Mouse (Mus musculus): ENCODE data around the gene Tmem183a. TPM values are rescaled to one million over a fixed set of nuclear protein-coding genes. Genes with fewer than 3 reads are reported as not detected.
A peak's percentile ranks its signal among the peaks of the same experiment; 100 is the strongest.

Gene Tmem183a
- polyA plus RNA-seq, 1 experiment from 2014 or later, result 51.6 TPM

DNA sequence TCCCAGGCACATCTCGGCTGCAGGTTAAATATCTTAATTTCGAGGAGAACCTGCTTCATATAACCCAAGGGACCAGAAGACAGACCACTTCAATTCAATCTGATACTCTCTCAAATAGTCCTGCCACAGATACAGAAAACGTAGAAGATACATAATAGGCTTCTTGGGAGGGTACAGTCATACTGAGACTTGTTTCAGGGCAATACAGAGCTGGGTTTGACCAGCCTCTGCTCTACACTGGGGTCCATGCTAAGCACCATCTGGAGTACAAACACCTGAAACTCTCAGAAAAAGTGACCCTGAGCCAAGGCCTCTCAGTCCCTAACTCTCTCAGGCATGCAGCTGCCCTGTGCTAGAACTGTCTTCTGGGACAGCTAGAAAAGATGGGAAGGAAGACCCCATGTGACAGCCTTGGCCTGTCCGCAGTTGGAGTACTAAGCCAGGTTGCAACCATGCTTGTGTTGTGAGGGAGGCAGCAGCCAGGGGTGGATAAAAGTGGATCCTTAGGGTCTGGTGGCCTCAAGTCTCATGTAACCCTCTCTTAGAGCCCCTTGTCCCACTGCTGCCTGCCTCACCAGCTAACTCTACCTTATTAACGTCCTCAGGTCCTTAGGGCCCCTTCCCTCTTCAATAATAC is 20.0 kb downstream of the Tmem183a start:
- Histone ChIP-seq H3K4me2 (ENCODE audit: low read depth, low read length) (no peak overlapping the region), H3K9ac (ENCODE audit: low read depth, low read length) (no peak overlapping the region), H3K27ac (ENCODE audit: low read length) (no peak overlapping the region), H3K27me3 (ENCODE audit: control insufficient read depth, insufficient read depth, low read depth, low read length) (peaks cover 4% of the 10 kb centered on the region; the same call in 1 of the 2 replicates), H3K36me3 (ENCODE audit: control insufficient read depth, insufficient read depth) (0 out of 2 replicates have a peak, but pooled peaks cover 7% of the 10 kb centered on the region), H3K4me3 (ENCODE audit: low read depth, low read length) (no peak overlapping the region), H3K9me3 (replicated peaks; ENCODE audit: control insufficient read depth, low read length) (no peaks in the 10 kb centered on the region), H3K4me1 (ENCODE audit: control insufficient read depth, low read depth, low read length) (peaks cover 8% of the 10 kb centered on the region)
- no peak for ATAC-seq (ENCODE audit: low read depth)
- 59% methylated on average over 5 of the region's 5 CpGs for WGBS (ENCODE audit: insufficient replicate concordance)

DNA sequence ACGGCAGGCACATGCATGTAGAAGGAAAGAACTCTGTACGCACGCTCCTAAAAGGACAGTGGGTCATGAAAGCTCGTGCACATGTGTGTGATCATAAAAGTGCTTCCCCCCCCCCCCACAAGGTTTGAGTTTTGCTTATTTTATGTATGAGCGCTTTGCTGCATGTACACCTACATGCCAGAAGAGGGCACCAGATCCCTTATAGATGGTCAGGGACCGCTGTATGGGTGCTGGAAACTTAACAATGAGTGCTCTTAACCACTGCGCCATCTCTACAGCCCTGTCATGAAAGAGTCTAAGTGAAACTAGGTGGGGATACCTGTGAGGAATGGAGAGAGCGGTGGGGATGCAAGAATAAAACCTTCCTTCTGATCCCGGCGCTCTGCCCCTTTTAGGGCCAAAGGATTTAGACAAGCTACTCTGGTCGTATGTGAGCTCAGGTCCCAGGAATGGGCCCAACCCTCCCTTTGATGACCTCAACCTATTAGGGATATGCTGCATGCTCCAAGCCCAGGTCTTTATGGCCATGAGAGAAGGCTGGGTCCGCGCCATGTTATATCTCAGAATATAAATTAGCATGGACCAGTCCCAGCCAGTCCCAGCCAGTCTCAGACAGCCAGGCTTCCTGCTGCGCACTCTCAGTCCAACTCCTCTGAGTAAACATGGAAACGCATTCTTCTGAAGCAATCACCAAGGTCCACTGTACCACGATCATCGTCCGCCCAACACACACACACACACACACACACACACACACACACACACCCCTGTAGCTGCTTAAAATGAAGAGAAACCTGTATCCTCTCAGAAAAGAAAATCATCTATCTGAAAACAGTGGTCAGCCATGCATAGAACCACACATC is 21.8 kb downstream of the Tmem183a start:
- ATAC-seq (ENCODE audit: low read depth), result peak; percentile 42; the same call in 1 of the 2 replicates
- Histone ChIP-seq H3K9me3 (replicated peaks; ENCODE audit: control insufficient read depth, low read length) (no peaks in the 10 kb centered on the region), H3K27ac (ENCODE audit: low read length) (no peak overlapping the region), H3K9ac (ENCODE audit: low read depth, low read length) (no peak overlapping the region), H3K36me3 (ENCODE audit: control insufficient read depth, insufficient read depth) (no peaks in the 10 kb centered on the region), H3K4me2 (ENCODE audit: low read depth, low read length) (no peak overlapping the region), H3K4me3 (ENCODE audit: low read depth, low read length) (no peak overlapping the region), H3K4me1 (ENCODE audit: control insufficient read depth, low read depth, low read length) (peaks cover 8% of the 10 kb centered on the region), H3K27me3 (ENCODE audit: control insufficient read depth, insufficient read depth, low read depth, low read length) (peaks cover 4% of the 10 kb centered on the region; the same call in 1 of the 2 replicates)
- 82% methylated on average over 18 of the region's 18 CpGs for WGBS (ENCODE audit: insufficient replicate concordance)

DNA sequence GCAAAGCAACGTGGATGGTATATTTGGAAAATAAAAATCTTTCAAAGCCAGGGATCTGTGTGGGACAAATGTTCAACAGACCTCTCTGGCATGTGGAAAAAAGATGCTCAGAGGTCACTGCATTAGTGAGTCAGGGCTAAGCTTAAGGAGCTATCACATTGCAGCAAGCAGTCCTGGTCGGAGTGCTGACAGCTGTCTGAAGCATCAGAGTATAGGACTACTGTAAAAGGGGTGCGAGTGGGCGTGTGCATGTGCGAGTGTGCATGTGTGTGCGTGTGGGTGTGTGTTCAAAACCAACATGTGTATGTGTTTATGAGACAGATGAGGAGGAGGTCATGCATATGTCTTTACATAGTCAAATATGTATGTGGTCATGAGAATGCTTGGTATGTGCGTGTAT is 22.6 kb downstream of the Tmem183a start:
- no peak for ATAC-seq (ENCODE audit: low read depth)
- Histone ChIP-seq H3K9me3 (replicated peaks; ENCODE audit: control insufficient read depth, low read length) (no peaks in the 10 kb centered on the region), H3K27ac (ENCODE audit: low read length) (no peak overlapping the region), H3K4me2 (ENCODE audit: low read depth, low read length) (no peak overlapping the region), H3K9ac (ENCODE audit: low read depth, low read length) (no peak overlapping the region), H3K4me1 (ENCODE audit: control insufficient read depth, low read depth, low read length) (peaks cover under 1% of the 10 kb centered on the region), H3K27me3 (ENCODE audit: control insufficient read depth, insufficient read depth, low read depth, low read length) (peaks cover 4% of the 10 kb centered on the region; the same call in 1 of the 2 replicates), H3K4me3 (ENCODE audit: low read depth, low read length) (no peak overlapping the region), H3K36me3 (ENCODE audit: control insufficient read depth, insufficient read depth) (no peaks in the 10 kb centered on the region)
- WGBS (ENCODE audit: insufficient replicate concordance), result 80% methylated on average over 7 of the region's 7 CpGs

GRCm38 (mm10) chr1:134336958-134337710 is 24.6 kb downstream of the Tmem183a start:
- no peak overlapping the region for H3K4me3 ChIP-seq (ENCODE audit: low read depth, low read length)
- no peaks in the 10 kb centered on the region for H3K36me3 ChIP-seq (ENCODE audit: control insufficient read depth, insufficient read depth)
- H3K4me2 ChIP-seq (ENCODE audit: low read depth, low read length), result no peak overlapping the region
- no peak overlapping the region for H3K9ac ChIP-seq (ENCODE audit: low read depth, low read length)
- no peaks in the 10 kb centered on the region for H3K9me3 ChIP-seq (replicated peaks; ENCODE audit: control insufficient read depth, low read length)
- H3K27me3 ChIP-seq (ENCODE audit: control insufficient read depth, insufficient read depth, low read depth, low read length), result no peaks in the 10 kb centered on the region; the same call in 1 of the 2 replicates
- WGBS (ENCODE audit: insufficient replicate concordance), result 61% methylated on average over 11 of the region's 11 CpGs
- H3K27ac ChIP-seq (ENCODE audit: low read length), result no peak overlapping the region
- H3K4me1 ChIP-seq (ENCODE audit: control insufficient read depth, low read depth, low read length), result no peaks in the 10 kb centered on the region
- ATAC-seq (ENCODE audit: low read depth), result no peak

GRCm38 (mm10) chr1:134335924-134336810 is 25.6 kb downstream of the Tmem183a start:
- Histone ChIP-seq H3K4me1 (ENCODE audit: control insufficient read depth, low read depth, low read length) (no peaks in the 10 kb centered on the region), H3K4me2 (ENCODE audit: low read depth, low read length) (no peak overlapping the region), H3K9ac (ENCODE audit: low read depth, low read length) (no peak overlapping the region), H3K36me3 (ENCODE audit: control insufficient read depth, insufficient read depth) (no peaks in the 10 kb centered on the region), H3K9me3 (replicated peaks; ENCODE audit: control insufficient read depth, low read length) (no peaks in the 10 kb centered on the region), H3K27ac (ENCODE audit: low read length) (no peak overlapping the region), H3K27me3 (ENCODE audit: control insufficient read depth, insufficient read depth, low read depth, low read length) (no peaks in the 10 kb centered on the region; the same call in 1 of the 2 replicates), H3K4me3 (ENCODE audit: low read depth, low read length) (no peak overlapping the region)
- WGBS (ENCODE audit: insufficient replicate concordance), result 71% methylated on average over 12 of the region's 12 CpGs
- ATAC-seq (ENCODE audit: low read depth), result no peak

- H3K4me2 ChIP-seq (ENCODE audit: low read depth, low read length), result no peak overlapping the region
- H3K9me3 ChIP-seq (replicated peaks; ENCODE audit: control insufficient read depth, low read length), result no peaks in the 10 kb centered on the region
- no peak overlapping the region for H3K4me3 ChIP-seq (ENCODE audit: low read depth, low read length)
- no peaks in the 10 kb centered on the region; the same call in 1 of the 2 replicates for H3K27me3 ChIP-seq (ENCODE audit: control insufficient read depth, insufficient read depth, low read depth, low read length)
- 0 out of 2 replicates have a peak, but pooled peaks have one; percentile 19 for ATAC-seq (ENCODE audit: low read depth)
- no peaks in the 10 kb centered on the region for H3K36me3 ChIP-seq (ENCODE audit: control insufficient read depth, insufficient read depth)
- no peaks in the 10 kb centered on the region for H3K4me1 ChIP-seq (ENCODE audit: control insufficient read depth, low read depth, low read length)
- 54% methylated on average over 13 of the region's 13 CpGs for WGBS (ENCODE audit: insufficient replicate concordance)
- H3K27ac ChIP-seq (ENCODE audit: low read length), result no peak overlapping the region
- no peak overlapping the region for H3K9ac ChIP-seq (ENCODE audit: low read depth, low read length)
These were observed 26.4 kb downstream of the Tmem183a start for GRCm38 (mm10) chr1:134335211-134335923.

GRCm38 (mm10) chr1:134334111-134334827 is 27.5 kb downstream of the Tmem183a start:
- no peak overlapping the region for H3K4me3 ChIP-seq (ENCODE audit: low read depth, low read length)
- ATAC-seq (ENCODE audit: low read depth), result no peak
- H3K9ac ChIP-seq (ENCODE audit: low read depth, low read length), result no peak overlapping the region
- H3K4me1 ChIP-seq (ENCODE audit: control insufficient read depth, low read depth, low read length), result no peaks in the 10 kb centered on the region
- H3K9me3 ChIP-seq (replicated peaks; ENCODE audit: control insufficient read depth, low read length), result no peaks in the 10 kb centered on the region
- H3K4me2 ChIP-seq (ENCODE audit: low read depth, low read length), result no peak overlapping the region
- H3K27ac ChIP-seq (ENCODE audit: low read length), result no peak overlapping the region
- WGBS (ENCODE audit: insufficient replicate concordance), result 30% methylated on average over 7 of the region's 7 CpGs
- no peaks in the 10 kb centered on the region; the same call in 1 of the 2 replicates for H3K27me3 ChIP-seq (ENCODE audit: control insufficient read depth, insufficient read depth, low read depth, low read length)
- H3K36me3 ChIP-seq (ENCODE audit: control insufficient read depth, insufficient read depth), result no peaks in the 10 kb centered on the region
